Mouse (Mus musculus): ENCODE results near the gene Ces3a.
"Not testable (repeated sequence)": the region's sequence is repeated elsewhere in the genome, so short reads cannot be mapped to it uniquely, and the experiment has no call there.

Gene Ces3a

DNA sequence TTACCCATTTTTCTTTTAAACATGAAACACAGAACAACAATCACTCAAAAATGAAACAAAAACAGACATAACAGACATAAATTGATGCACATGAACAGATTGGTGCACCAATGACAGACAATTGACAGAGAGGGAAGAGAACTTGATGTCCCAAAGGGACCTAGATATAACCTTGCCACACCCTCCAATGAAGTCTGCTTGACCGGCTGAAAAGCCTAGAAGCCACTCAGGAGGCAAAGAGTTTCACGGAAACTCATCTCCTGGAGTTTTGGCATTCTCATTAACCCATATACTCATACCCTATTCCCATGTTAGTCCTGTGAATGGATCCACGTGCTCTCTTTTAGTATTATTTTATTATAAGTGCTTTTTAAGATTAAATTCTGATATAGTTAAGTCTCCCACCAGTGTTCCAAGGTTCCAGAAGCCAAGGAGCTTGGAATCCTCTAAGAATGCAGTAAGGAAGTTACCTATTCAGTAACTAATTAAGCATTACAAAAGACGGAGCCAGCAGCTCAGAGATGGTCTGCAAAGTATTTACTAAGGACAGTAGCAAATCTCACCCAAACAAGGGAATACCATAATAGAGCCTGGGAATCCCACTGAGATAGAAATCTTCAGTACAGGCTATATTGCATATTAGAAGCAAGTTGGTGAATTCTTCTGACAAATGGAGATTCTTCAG lies 53.8 kb downstream of the Ces3a start:
- in situ Hi-C loops (cut with MboI, MseI): not testable (repeated sequence)

DNA sequence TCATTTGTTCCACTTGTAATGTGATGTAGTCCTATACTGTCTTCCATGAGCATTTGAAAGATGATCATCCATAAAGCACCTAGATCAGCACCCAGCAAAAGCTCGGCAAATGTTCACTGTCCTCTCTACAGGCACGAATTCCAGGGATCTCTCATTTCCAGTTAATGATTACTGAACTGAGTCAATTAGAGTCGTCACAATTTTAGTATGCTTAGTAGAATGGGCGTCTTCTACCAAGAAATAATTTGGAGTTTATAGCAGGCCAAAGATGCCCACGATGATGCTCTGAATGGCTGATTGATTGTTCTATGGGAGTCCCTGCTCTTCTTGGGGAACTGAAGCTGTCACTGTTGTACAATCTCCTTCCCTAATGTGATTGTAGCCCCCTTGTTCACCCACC lies 55.3 kb downstream of the Ces3a start:
- in situ Hi-C loops (cut with MboI, MseI): not testable (repeated sequence)

- in situ Hi-C loops (cut with MboI, MseI): no loop called here
These were observed 55.8 kb downstream of the Ces3a start for GRCm38 (mm10) chr8:105104220-105104619.
